Mouse (Mus musculus): ENCODE data around the gene Erc2. TPM values are rescaled to one million over a fixed set of nuclear protein-coding genes. Genes with fewer than 3 reads are reported as not detected.

Gene Erc2
- total and polyA plus RNA-seq, 2 experiments from 2014 or later, result 94.0 to 119 TPM

DNA sequence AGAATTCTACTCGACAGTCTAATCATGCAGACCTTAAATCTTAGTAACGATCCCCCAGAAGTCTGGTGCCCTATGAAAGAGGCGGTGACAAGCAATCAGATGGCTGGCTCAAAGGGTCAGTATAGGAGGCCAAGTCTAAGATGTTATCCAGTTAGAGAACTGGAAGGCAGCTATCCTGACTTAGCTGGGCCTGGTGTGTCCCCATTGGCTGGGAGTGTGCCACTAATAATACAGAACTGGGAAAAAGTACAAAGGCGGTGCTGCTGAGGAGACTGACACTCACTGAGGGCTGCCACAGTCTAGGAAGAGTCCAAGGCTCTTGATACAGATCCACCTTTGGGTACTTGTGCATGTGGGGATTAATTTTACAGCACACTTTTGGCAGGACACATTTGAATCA, 581.6 kb downstream of the Erc2 start:
- no peak overlapping the region for H3K4me2 ChIP-seq (ENCODE audit: low read depth, low read length, poor library complexity, severe bottlenecking)
- TF ChIP-seq CTCF (IDR thresholded peaks at IDR 0.05), result no peak
- H3K9ac ChIP-seq (replicated peaks; ENCODE audit: low read length, poor library complexity, severe bottlenecking), result no peak overlapping the region
- no peaks in the 10 kb centered on the region for H3K9me3 ChIP-seq (ENCODE audit: low read length)
- DNase-seq (ENCODE audit: low spot score) (no peak), ATAC-seq (ENCODE audit: low FRiP score) (no peak)
- H3K4me1 ChIP-seq (ENCODE audit: insufficient read depth, low read length), result no peaks in the 10 kb centered on the region
- H3K27ac ChIP-seq (ENCODE audit: low read depth, low read length), result no peak overlapping the region
- 76% methylated on average over 4 of the region's 4 CpGs for WGBS
- H3K27me3 ChIP-seq (ENCODE audit: insufficient read depth, low read length), result no peaks in the 10 kb centered on the region
- no peaks in the 10 kb centered on the region for H3K36me3 ChIP-seq (ENCODE audit: insufficient read depth, low read length)
- H3K4me3 ChIP-seq (ENCODE audit: low read depth, low read length), result no peak overlapping the region

DNA sequence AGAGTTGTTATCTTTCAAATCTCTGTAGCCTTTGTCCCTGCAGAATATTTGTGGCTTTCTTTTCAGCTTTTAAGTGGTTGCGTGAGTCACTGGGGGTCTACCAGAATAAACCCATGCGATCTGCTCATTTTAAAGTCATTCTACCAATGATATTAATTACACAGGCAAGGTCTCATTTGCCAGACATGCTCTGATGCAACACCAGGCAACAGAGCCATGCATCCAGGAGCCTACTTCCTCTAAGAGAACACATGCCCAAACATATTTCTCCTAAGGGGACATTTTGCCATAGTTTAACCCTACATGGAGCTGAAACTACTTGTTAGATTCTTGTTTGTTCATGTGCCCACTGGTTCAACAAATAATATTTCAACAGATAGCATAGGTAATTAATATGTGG, 584.1 kb downstream of the Erc2 start:
- H3K4me1 ChIP-seq (ENCODE audit: insufficient read depth, low read length), result no peaks in the 10 kb centered on the region
- WGBS, result 96% methylated on average over 2 of the region's 2 CpGs
- ATAC-seq (ENCODE audit: low FRiP score) (no peak), DNase-seq (ENCODE audit: low spot score) (no peak)
- H3K4me3 ChIP-seq (ENCODE audit: low read depth, low read length), result no peak overlapping the region
- H3K4me2 ChIP-seq (ENCODE audit: low read depth, low read length, poor library complexity, severe bottlenecking), result no peak overlapping the region
- no peaks in the 10 kb centered on the region for H3K27me3 ChIP-seq (ENCODE audit: insufficient read depth, low read length)
- no peak overlapping the region for H3K27ac ChIP-seq (ENCODE audit: low read depth, low read length)
- no peaks in the 10 kb centered on the region for H3K36me3 ChIP-seq (ENCODE audit: insufficient read depth, low read length)
- no peaks in the 10 kb centered on the region for H3K9me3 ChIP-seq (ENCODE audit: low read length)
- no peak for TF ChIP-seq CTCF (IDR thresholded peaks at IDR 0.05)
- H3K9ac ChIP-seq (replicated peaks; ENCODE audit: low read length, poor library complexity, severe bottlenecking), result no peak overlapping the region

DNA sequence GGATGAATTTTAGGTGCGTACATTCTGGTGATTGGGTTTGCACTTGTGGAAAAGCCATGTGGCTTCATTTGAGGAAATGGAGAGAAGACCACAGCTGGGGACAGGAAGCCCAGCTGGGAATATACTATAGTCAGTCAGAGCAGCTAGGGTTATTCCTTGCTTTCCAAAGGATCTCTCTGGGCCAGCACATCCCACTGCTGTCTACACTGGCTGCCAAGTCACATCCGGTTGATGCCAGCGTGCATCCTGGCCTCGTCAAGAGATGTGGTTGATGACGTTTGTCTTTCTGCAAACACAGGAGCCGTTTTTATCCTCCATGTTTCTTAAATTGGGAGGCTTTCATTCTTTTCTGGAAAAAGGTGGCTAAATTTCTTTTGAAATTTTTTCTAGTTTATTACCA, 603.3 kb downstream of the Erc2 start:
- no peak for ATAC-seq (ENCODE audit: low FRiP score)

DNA sequence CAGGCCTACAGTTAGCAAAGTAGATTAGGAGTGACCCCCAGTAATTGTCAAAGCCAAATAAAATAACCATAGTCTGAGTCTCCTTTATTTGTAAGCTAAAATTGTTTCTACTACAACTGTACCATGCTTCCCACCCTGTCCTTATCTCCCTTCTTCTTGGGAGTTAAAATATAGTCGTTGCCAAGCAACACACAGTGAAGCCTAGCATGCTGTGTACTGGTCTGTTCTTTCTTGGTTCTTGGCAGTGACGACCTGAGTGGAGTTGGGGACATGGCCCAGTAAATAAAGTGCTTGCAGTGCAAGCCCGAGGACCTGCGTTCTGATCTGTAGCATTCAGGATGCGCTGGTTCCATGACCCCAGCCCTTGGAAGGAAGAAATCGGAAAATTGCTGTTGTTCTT, 608.3 kb downstream of the Erc2 start:
- TF ChIP-seq CTCF (IDR thresholded peaks at IDR 0.05), result no peak
- no peaks in the 10 kb centered on the region for H3K9me3 ChIP-seq (ENCODE audit: low read length)
- no peak overlapping the region for H3K27ac ChIP-seq (ENCODE audit: low read depth, low read length)
- 79% methylated on average over 6 of the region's 6 CpGs for WGBS
- H3K9ac ChIP-seq (replicated peaks; ENCODE audit: low read length, poor library complexity, severe bottlenecking), result no peak overlapping the region
- H3K27me3 ChIP-seq (ENCODE audit: insufficient read depth, low read length), result no peaks in the 10 kb centered on the region
- H3K4me2 ChIP-seq (ENCODE audit: low read depth, low read length, poor library complexity, severe bottlenecking), result no peak overlapping the region
- DNase-seq (ENCODE audit: low spot score), result no peak
- no peak for ATAC-seq (ENCODE audit: low FRiP score)
- no peaks in the 10 kb centered on the region for H3K4me1 ChIP-seq (ENCODE audit: insufficient read depth, low read length)
- H3K4me3 ChIP-seq (ENCODE audit: low read depth, low read length), result no peak overlapping the region
- H3K36me3 ChIP-seq (ENCODE audit: insufficient read depth, low read length), result no peaks in the 10 kb centered on the region

More for the DNA sequence above, 603.3 kb downstream of the Erc2 start:
- DNase-seq (ENCODE audit: low spot score), result no peak
- no peaks in the 10 kb centered on the region for H3K9me3 ChIP-seq (ENCODE audit: low read length)
- H3K4me2 ChIP-seq (ENCODE audit: low read depth, low read length, poor library complexity, severe bottlenecking), result no peak overlapping the region
- no peak overlapping the region for H3K9ac ChIP-seq (replicated peaks; ENCODE audit: low read length, poor library complexity, severe bottlenecking)
- WGBS, result 93% methylated on average over 6 of the region's 6 CpGs
- H3K4me1 ChIP-seq (ENCODE audit: insufficient read depth, low read length), result no peaks in the 10 kb centered on the region
- H3K36me3 ChIP-seq (ENCODE audit: insufficient read depth, low read length), result no peaks in the 10 kb centered on the region
- no peak for TF ChIP-seq CTCF (IDR thresholded peaks at IDR 0.05)
- H3K27ac ChIP-seq (ENCODE audit: low read depth, low read length), result no peak overlapping the region
- H3K4me3 ChIP-seq (ENCODE audit: low read depth, low read length), result no peak overlapping the region
- H3K27me3 ChIP-seq (ENCODE audit: insufficient read depth, low read length), result no peaks in the 10 kb centered on the region

DNA sequence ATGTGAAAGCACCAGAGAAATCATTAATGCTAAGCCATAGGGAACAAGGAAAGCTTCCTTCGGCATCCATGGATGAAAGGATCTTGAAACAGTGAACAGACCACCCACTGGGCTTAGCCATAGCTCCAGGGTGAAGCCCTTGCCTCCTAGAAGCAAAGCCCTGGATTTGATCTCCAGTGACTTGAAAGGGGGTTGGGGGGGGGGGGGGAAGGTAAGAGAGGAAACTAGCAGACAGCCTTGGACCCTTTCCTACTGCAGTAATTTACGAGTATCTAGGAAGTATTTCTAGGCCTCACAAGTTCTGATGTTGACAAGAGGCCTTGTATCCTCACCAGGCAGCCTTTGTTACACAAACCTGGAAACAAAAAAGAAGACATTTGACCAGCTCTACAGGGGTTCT, 609.0 kb downstream of the Erc2 start:
- 23% methylated on average over 2 of the region's 2 CpGs for WGBS
- no peaks in the 10 kb centered on the region for H3K27me3 ChIP-seq (ENCODE audit: insufficient read depth, low read length)
- no peaks in the 10 kb centered on the region for H3K36me3 ChIP-seq (ENCODE audit: insufficient read depth, low read length)

DNA sequence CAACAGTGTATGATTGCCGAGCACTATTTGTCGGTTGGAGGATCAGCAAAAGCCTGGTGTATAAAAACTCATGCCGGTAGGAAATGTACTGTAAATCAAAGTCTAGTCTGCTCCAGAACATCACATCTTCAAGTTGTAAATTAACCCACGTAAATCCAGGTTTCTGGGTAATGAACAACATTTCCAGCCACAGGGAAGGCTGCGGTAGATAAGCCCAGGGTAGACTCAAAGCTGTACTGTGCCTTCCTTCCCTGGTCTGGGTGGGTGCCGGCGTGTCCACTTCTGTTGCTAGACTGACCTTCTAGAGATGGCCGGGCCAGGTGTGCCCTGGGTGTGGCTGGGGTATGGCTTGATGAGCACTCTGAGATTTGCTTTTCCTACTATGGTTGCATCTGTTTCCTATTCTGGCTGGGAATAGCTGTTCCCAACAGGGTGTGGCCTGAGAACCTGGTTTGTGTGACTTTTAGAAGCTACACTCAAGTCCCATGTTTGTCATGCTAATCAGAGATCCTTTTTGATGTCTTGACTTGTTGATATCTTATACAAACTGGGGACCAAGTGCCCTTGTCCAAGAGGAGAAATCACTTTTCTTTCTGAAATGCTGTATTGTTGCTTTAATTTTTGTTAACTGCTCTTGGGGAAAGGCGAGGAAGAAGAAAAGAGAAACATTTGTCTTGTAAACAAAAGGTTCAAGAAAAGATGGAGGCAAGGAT, 616.3 kb downstream of the Erc2 start:
- Histone ChIP-seq H3K9me3 (ENCODE audit: low read length) (no peaks in the 10 kb centered on the region), H3K4me2 (ENCODE audit: low read depth, low read length, poor library complexity, severe bottlenecking) (no peak overlapping the region), H3K4me1 (ENCODE audit: insufficient read depth, low read length) (no peaks in the 10 kb centered on the region), H3K9ac (replicated peaks; ENCODE audit: low read length, poor library complexity, severe bottlenecking) (no peak overlapping the region), H3K4me3 (ENCODE audit: low read depth, low read length) (no peak overlapping the region), H3K36me3 (ENCODE audit: insufficient read depth, low read length) (no peaks in the 10 kb centered on the region), H3K27me3 (ENCODE audit: insufficient read depth, low read length) (no peaks in the 10 kb centered on the region), H3K27ac (ENCODE audit: low read depth, low read length) (no peak overlapping the region)
- TF ChIP-seq CTCF (IDR thresholded peaks at IDR 0.05), result no peak
- no peak for DNase-seq (ENCODE audit: low spot score)
- no peak for ATAC-seq (ENCODE audit: low FRiP score)
- 92% methylated on average over 9 of the region's 9 CpGs for WGBS

More for the DNA sequence above, 609.0 kb downstream of the Erc2 start:
- no peak overlapping the region for H3K4me3 ChIP-seq (ENCODE audit: low read depth, low read length)
- TF ChIP-seq CTCF (IDR thresholded peaks at IDR 0.05), result no peak
- H3K9ac ChIP-seq (replicated peaks; ENCODE audit: low read length, poor library complexity, severe bottlenecking), result no peak overlapping the region
- ATAC-seq (ENCODE audit: low FRiP score), result no peak
- no peak for DNase-seq (ENCODE audit: low spot score)
- no peaks in the 10 kb centered on the region for H3K4me1 ChIP-seq (ENCODE audit: insufficient read depth, low read length)
- H3K4me2 ChIP-seq (ENCODE audit: low read depth, low read length, poor library complexity, severe bottlenecking), result no peak overlapping the region
- H3K27ac ChIP-seq (ENCODE audit: low read depth, low read length), result no peak overlapping the region
- H3K9me3 ChIP-seq (ENCODE audit: low read length), result no peaks in the 10 kb centered on the region

Data from midbrain, postnatal 0 days (tissue).